Mouse (Mus musculus) neural tube, embryonic 13.5 days (tissue): ENCODE measurements around the gene Aifm3. TPM values are rescaled to one million over a fixed set of nuclear protein-coding genes. Genes with fewer than 3 reads are reported as not detected.
"Not testable (repeated sequence)": the region's sequence is repeated elsewhere in the genome, so short reads cannot be mapped to it uniquely, and the experiment has no call there.

Source experiments
- ATAC-seq: fragments of 200-750 bp; cut with Nextera tagmentation; 2 replicates; pipeline ENCODE4 v1.8.0; 2017; ENCODE audit warnings: low read depth, mild to moderate bottlenecking, moderate TSS enrichment, moderate library complexity
- H3K27ac ChIP-seq: fragments of 300-500 bp; sonication (generic); replicated peaks from 2 replicates; pipeline ENCODE4 v1.5.1; 2015; ENCODE audit warnings: moderate library complexity, mild to moderate bottlenecking, inconsistent platforms
- H3K27me3 ChIP-seq: fragments of 300-500 bp; sonication (generic); 2 replicates; pipeline ENCODE4 v1.6.1; 2015; ENCODE audit warnings: mild to moderate bottlenecking, inconsistent platforms
- H3K36me3 ChIP-seq: fragments of 300-500 bp; sonication (generic); 2 replicates; pipeline ENCODE4 v1.6.1; 2015; ENCODE audit warnings: mild to moderate bottlenecking, inconsistent platforms
- H3K4me1 ChIP-seq: fragments of 300-500 bp; sonication (generic); replicated peaks from 2 replicates; pipeline ENCODE4 v1.6.1; 2015; ENCODE audit warnings: inconsistent platforms
- H3K4me2 ChIP-seq: fragments of 300-500 bp; sonication (generic); 2 replicates; pipeline ENCODE4 v1.6.1; 2015; ENCODE audit warnings: inconsistent platforms, mild to moderate bottlenecking, moderate library complexity
- H3K4me3 ChIP-seq: fragments of 300-500 bp; sonication (generic); 2 replicates; pipeline ENCODE4 v1.5.1; 2015; ENCODE audit warnings: mild to moderate bottlenecking, inconsistent platforms
- H3K9ac ChIP-seq: fragments of 300-500 bp; sonication (generic); 2 replicates; pipeline ENCODE4 v1.6.1; 2015; ENCODE audit warnings: moderate library complexity, mild to moderate bottlenecking, inconsistent platforms
- H3K9me3 ChIP-seq: fragments of 300-500 bp; sonication (generic); 2 replicates; pipeline ENCODE4 v1.6.1; 2016; ENCODE audit warnings: inconsistent platforms
- WGBS: fragments of 180-500 bp; shearing (Covaris S2); methylation state at CpG from one replicate; pipeline ENCODE4 v1.1.7; 2015; 5-methylcytosine and 5-hydroxymethylcytosine counted together
- polyA plus RNA-seq: library from polyadenylated mRNA; unstranded; fragments of >200 nt; fragmentation: Nextera tagmentation; extraction: Ambion mirVana; gene quantifications from 2 replicates; pipeline ENCODE4 v1.2.1, GENCODE M21; 2015

The Aifm3 gene
- polyA plus RNA-seq, 1 experiment from 2014 or later, result 2.6 TPM

DNA sequence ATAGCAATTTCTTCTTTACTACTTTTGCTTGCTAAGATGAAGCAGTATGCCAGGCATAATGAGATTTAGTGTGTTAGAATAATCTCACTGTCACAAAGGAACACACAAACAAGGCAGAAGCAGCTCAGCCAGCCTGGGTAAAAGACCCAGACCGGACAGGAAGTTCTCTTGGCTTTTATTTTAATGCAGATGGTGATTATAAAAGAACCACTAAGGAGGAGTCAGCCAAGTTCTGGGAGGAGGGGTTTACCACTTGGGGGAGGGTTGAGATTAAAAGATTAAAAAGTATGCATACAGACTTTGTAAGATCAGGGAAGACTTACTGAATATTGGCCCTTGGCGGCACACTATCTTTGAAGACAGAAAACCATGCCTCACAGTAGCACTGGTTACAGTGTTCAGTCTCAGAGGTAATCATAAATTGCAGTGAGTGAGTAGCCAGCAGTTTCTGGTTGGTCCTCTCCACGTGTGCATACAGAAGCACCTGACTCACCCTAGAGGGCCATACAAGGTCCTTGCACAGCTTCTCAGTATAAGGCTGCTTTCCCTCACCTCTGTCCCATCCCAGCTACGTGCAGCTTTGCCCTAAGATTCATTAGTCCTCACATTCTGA is 11.0 kb upstream of the Aifm3 start:
- Histone ChIP-seq H3K27ac (no peak overlapping the region), H3K9ac (no peak overlapping the region)
- 84% methylated on average over 4 of the region's 4 CpGs for WGBS

DNA sequence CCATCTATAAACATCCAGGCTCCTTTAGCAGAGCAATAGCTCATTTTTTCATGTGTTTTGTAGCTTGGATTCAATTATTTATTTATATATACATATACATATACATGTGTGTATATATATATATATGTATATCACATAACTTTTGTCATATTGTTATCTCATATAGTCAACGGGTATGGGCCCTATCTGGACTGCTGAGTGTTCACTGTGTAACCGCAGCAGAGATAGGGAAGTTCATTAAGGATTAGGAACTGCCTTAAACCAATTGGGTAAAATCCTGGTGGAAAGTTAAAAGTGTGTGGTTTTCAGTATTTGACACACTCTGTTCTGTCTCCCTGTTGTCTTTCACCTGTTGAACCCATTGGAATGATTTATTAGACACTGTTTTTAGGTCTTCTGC is 7.9 kb upstream of the Aifm3 start:
- 92% methylated on average over 2 of the region's 2 CpGs for WGBS
- H3K9me3 ChIP-seq, result no peaks in the 10 kb centered on the region

More for the DNA sequence above, 11.0 kb upstream of the Aifm3 start:
- Histone ChIP-seq H3K4me2 (no peak overlapping the region), H3K36me3 (peaks cover 34% of the 10 kb centered on the region), H3K4me1 (peaks cover 12% of the 10 kb centered on the region; the same call in 1 of the 2 replicates), H3K9me3 (no peaks in the 10 kb centered on the region), H3K4me3 (no peak overlapping the region), H3K27me3 (no peaks in the 10 kb centered on the region)
- no peak for ATAC-seq

DNA sequence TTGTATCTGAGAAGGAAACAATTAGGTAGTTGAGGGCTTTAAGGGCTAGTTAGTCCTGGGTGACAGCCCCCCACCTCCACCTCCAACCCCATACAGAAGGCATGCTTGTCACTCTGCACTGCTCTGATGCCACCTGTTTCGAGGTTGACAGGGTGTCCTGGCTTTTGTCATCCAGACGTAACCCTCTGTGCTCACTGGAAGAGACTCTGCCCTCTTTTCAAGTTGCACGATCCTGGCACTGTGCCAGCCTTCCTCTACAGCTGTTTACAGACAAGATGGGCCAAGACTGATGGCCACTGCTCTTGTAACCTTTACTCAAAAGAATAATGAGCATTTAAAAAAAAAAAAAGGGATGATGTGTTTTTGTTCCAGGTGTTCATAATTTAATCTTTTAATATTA is 2.9 kb upstream of the Aifm3 start:
- H3K27me3 ChIP-seq, result peaks cover 33% of the 10 kb centered on the region
- 44% methylated on average over 3 of the region's 3 CpGs for WGBS
- ATAC-seq, result no peak
- H3K36me3 ChIP-seq, result peaks cover 53% of the 10 kb centered on the region
- no peak overlapping the region for H3K4me2 ChIP-seq
- no peak overlapping the region for H3K9ac ChIP-seq
- no peaks in the 10 kb centered on the region for H3K9me3 ChIP-seq
- no peak overlapping the region for H3K27ac ChIP-seq
- peaks cover 19% of the 10 kb centered on the region for H3K4me1 ChIP-seq
- no peak overlapping the region for H3K4me3 ChIP-seq

More for the DNA sequence above, 7.9 kb upstream of the Aifm3 start:
- Histone ChIP-seq H3K36me3 (peaks cover 52% of the 10 kb centered on the region), H3K27me3 (no peaks in the 10 kb centered on the region), H3K9ac (no peak overlapping the region), H3K27ac (no peak overlapping the region), H3K4me1 (peaks cover 9% of the 10 kb centered on the region), H3K4me2 (no peak overlapping the region), H3K4me3 (no peak overlapping the region)
- ATAC-seq, result no peak

DNA sequence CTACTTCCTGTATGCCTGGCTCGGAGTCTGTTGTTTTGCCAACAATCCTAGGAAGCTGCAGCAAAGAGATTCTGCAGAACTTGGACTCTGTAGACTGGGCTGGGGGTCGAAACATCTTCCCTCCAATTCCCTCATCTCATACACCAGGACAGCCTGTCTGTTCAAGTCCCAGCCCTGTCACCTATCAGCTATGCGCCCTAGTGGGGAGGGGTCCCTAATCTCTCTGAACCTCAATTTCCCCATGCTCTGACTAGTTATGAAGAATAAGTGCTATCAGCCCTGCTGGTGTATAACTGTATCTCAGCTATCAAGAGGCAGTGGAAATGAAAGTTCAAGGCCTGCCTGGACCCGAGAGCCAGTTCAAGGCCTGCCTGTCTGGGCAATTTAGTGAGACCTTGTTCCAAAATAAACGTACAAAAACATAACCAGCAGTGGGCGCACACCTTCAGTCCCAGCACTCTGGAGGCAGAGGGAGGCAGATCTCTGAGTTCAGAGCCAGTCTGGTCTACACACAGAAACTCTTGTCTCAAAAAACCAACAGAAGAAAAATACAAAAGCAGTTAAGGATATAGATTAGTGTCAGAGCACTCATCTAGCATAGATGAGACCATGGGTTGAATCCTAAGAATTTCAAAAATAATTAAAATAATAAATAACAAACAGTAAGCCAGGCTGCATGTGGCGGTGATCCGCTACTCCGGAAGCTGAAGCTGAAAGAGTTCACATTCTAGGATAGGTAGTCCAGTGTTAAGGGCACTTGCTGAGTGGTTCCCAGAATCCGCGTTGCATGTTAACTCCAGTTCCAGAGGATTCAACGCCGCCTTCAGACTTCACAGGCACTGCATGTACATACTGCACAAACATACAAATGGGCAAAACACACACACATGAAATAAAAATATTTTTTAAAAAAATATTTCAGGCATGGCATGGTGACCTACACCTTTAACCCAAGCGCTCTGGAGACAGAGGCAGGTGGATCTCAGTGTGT is 638 bp upstream of the Aifm3 start:
- H3K27ac ChIP-seq, result no peak overlapping the region
- peak overlapping the region; percentile 85 for H3K4me2 ChIP-seq
- H3K9me3 ChIP-seq, result no peaks in the 10 kb centered on the region
- ATAC-seq, result peak; percentile 55; the same call in 1 of the 2 replicates
- H3K4me1 ChIP-seq, result peaks cover 19% of the 10 kb centered on the region
- H3K27me3 ChIP-seq, result peaks cover 40% of the 10 kb centered on the region
- 51% methylated on average over 14 of the region's 14 CpGs for WGBS
- peak overlapping the region; percentile 44 for H3K4me3 ChIP-seq
- H3K9ac ChIP-seq, result peak overlapping the region; percentile 71; the same call in 1 of the 2 replicates
- peaks cover 40% of the 10 kb centered on the region for H3K36me3 ChIP-seq

DNA sequence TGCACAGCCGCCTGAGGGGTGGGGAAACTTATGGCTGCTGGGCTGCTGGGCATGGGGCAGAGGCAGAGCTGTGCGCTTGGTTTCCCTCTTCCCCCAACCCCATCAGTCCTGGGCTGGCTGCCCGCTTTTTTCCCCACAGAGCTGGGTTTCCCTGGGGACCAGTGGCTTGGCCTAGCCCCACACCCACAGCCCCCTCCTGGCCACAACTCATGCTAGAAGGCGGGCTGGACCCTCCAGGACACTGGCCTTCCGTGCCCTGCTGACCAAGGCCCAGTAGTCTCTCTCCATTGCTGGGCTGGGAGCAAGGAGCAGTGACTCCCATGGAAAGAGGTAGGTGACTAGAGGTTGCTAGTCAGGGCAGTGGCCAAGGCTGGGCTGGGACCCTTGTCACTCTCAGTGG is 1.7 kb downstream of the Aifm3 start:
- H3K27ac ChIP-seq, result no peak overlapping the region
- peaks cover 21% of the 10 kb centered on the region for H3K4me1 ChIP-seq
- H3K27me3 ChIP-seq, result peaks cover 40% of the 10 kb centered on the region
- H3K4me3 ChIP-seq, result no peak overlapping the region
- no peak for ATAC-seq
- H3K4me2 ChIP-seq, result no peak overlapping the region
- H3K9ac ChIP-seq, result no peak overlapping the region
- H3K9me3 ChIP-seq, result no peaks in the 10 kb centered on the region
- 89% methylated on average over 5 of the region's 5 CpGs for WGBS
- peaks cover 17% of the 10 kb centered on the region for H3K36me3 ChIP-seq

DNA sequence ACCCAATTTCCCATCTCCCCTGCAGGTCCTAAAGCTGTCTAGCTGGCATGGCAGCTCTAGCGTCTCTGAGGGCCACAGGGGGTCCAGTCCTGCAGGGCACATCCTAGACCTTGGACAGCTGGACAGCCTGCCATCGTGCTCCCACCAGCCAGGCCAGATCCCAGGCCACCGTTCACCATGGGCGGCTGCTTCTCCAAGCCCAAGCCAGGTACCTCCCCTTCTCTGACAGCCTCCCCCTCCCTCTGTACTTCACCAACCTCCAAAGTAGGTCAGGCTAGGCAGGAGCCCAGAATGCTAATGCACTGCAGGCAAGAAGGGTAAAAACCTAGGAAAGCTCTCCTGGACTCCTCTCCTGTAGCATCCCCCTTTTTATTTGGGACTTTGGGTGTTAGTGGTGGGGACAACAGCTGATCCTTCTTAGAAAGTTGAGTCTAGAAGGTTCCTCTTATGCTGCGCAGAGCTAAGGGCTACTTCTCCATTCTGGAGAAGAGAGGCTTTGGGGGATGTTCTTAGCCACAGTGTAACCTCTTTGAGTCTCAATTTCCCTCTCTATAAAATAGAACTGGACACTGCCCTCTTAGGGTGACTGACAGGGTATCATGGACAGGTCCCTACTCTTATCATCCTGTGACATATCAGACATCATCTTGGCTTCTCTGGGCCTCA is 2.6 kb downstream of the Aifm3 start:
- peaks cover 25% of the 10 kb centered on the region for H3K4me1 ChIP-seq
- WGBS, result 64% methylated on average over 5 of the region's 5 CpGs
- no peak overlapping the region for H3K4me3 ChIP-seq
- no peak for ATAC-seq
- no peak overlapping the region for H3K9ac ChIP-seq
- peaks cover 40% of the 10 kb centered on the region for H3K27me3 ChIP-seq
- no peak overlapping the region for H3K27ac ChIP-seq
- H3K9me3 ChIP-seq, result no peaks in the 10 kb centered on the region
- peaks cover 10% of the 10 kb centered on the region for H3K36me3 ChIP-seq
- H3K4me2 ChIP-seq, result no peak overlapping the region

DNA sequence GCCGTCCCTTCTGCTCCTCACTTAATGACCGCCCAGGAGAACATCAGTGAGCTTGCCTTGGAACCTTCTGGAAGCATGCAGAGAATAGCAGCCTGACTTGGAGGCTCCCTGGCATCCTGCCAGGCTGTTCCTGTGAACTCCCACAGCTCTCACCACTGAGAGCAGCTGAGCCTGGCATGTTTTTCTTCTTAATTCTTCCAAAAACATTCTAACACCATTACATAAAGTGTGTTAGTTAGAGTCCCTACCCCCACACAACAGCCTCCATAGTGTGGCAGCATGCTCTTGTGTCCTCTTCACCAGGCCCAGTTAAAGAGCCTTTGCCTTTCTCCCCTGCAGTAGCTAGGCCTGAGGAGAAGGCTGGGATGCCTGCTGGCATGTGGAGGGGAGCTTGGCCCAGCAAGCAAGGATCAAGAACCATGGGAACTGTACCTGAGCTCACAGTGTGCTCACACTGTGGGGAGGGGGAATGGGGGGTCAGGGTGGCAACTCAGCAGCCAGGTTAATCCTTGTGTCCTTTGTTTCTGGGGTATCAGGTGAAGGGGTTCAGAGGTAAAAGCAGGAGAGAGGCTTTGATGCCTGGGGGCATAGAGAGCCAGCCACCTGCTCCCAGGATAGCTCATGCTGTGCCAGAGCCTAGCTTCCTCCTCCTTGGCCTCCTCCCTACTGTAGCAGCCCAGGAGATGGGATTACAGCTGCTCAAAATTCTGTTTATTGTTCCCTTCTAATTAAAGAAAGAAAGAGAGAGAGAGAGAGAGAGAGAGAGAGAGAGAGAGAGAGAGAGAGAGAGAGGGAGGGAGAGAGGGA is 7.3 kb downstream of the Aifm3 start:
- peak overlapping the region; percentile 49 for H3K27ac ChIP-seq
- no peak for ATAC-seq
- WGBS, result 49% methylated on average over 2 of the region's 2 CpGs

DNA sequence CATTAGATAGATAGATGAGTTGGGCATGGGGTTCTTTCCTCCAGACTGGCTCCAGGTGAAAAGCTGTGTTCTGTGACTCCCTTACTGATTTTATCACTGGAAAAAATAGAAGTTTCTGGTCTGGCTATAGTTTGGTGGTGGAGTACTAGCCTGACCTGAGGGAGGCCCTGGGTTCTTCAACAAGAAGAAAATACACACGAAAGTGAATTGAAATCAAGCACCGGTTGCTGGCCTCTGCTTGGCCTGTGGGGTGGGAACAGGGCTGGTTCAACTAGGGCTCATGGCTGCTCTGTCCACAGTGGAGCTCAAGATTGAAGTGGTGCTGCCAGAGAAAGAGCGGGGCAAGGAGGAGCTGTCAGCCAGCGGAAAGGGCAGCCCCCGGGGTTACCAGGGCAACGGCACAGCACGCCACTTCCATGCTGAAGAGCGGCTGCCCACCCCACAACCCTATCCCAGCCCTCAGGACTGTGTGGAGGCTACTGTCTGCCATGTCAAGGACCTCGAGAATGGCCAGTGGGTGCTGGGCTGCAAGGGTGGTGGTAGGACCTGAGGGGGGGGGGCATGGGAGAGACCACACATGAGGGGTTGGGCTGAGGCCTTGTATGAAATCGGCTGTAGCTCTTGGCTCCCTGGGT is 10.0 kb downstream of the Aifm3 start:
- peak; percentile 69 for ATAC-seq
- H3K27me3 ChIP-seq, result no peaks in the 10 kb centered on the region
- H3K9me3 ChIP-seq, result no peaks in the 10 kb centered on the region
- no peak overlapping the region for H3K4me3 ChIP-seq
- no peak overlapping the region for H3K4me2 ChIP-seq
- 22% methylated on average over 10 of the region's 10 CpGs for WGBS
- no peaks in the 10 kb centered on the region for H3K36me3 ChIP-seq
- H3K4me1 ChIP-seq, result peaks cover 25% of the 10 kb centered on the region
- no peak overlapping the region for H3K9ac ChIP-seq
- no peak overlapping the region for H3K27ac ChIP-seq

More for the DNA sequence above, 7.3 kb downstream of the Aifm3 start:
- H3K36me3 ChIP-seq, result no peaks in the 10 kb centered on the region
- no peak overlapping the region for H3K4me3 ChIP-seq
- H3K9me3 ChIP-seq, result no peaks in the 10 kb centered on the region
- H3K4me1 ChIP-seq, result peaks cover 25% of the 10 kb centered on the region
- H3K9ac ChIP-seq, result no peak overlapping the region
- H3K4me2 ChIP-seq, result no peak overlapping the region
- H3K27me3 ChIP-seq, result peaks cover 5% of the 10 kb centered on the region; the same call in 1 of the 2 replicates

DNA sequence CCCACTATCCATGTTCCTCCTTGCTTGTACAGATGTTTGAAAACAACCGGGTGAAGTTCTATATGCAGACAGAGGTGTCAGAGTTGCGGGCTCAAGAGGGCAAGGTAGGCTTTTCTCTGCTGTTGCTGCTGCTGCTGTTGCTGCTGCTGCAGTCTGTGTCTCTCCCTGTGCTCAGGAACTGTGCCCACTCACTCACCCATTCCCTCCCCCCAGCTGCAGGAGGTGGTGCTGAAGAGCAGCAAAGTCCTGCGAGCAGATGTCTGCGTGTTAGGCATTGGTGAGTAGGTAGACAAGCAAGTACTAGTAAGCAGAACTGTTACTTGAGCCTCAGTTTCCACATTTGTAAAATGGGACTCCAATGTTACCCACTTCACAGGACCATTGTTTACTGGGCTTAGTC is 13.3 kb downstream of the Aifm3 start:
- H3K4me2 ChIP-seq, result no peak overlapping the region
- H3K4me1 ChIP-seq, result peaks cover 10% of the 10 kb centered on the region
- WGBS, result 79% methylated on average over 4 of the region's 4 CpGs
- no peaks in the 10 kb centered on the region for H3K9me3 ChIP-seq
- H3K4me3 ChIP-seq, result no peak overlapping the region
- no peaks in the 10 kb centered on the region for H3K36me3 ChIP-seq
- no peak overlapping the region for H3K9ac ChIP-seq
- no peaks in the 10 kb centered on the region for H3K27me3 ChIP-seq
- H3K27ac ChIP-seq, result no peak overlapping the region
- ATAC-seq, result no peak

DNA sequence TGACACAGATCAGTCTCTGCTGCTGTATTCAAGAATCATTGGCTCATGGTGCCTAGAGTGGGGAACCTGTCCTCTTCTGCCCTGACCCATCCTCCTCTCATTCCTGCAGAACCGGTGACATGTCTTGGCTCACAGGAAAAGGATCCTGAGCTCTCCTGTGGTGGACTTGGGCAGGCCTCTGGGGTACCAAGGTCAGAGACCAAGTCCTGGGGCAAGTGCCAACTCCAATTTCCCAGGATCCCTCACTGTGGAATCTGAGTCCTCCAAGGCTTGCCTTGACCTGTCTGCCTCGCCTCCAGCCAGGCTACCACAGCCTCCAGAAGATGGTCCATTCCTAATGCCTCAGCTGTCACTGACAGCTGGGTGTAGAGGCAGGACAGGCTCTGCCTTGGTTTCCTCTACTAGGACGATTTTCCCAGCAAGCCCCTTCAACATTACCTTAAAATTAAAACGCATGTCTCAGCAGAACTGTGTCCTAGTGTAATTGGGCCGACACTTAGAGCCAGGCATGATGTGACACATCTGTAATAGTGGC is 17.7 kb downstream of the Aifm3 start:
- Histone ChIP-seq H3K27me3 (no peaks in the 10 kb centered on the region), H3K4me1 (peaks cover 19% of the 10 kb centered on the region), H3K4me2 (no peak overlapping the region), H3K27ac (no peak overlapping the region), H3K9ac (0 out of 2 replicates have a peak overlapping the region, but pooled peaks have one; percentile 17), H3K9me3 (no peaks in the 10 kb centered on the region), H3K36me3 (peaks cover 9% of the 10 kb centered on the region), H3K4me3 (no peak overlapping the region)
- WGBS, result 84% methylated on average over 5 of the region's 5 CpGs
- ATAC-seq, result no peak

DNA sequence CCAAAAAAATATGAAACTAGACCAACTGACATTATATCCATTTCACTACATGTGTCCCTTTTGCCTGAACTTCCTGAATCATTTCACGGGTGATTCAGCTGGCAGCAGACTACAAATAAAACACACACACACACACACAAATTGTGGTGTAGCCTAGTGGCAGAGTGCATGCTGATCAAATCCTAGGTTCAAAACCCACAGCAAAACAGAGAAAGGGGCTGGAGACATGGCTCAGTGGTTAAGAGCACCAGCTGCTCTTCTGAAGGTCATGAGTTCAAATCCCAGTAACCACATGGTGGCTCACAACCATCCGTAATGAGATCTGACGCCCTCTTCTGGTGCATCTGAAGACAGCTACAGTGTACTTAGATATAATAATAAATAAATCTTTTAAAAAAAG is 18.6 kb downstream of the Aifm3 start:
- H3K36me3 ChIP-seq, result peaks cover 18% of the 10 kb centered on the region
- H3K4me1 ChIP-seq, result peaks cover 19% of the 10 kb centered on the region
- H3K9me3 ChIP-seq, H3K27me3 ChIP-seq: not testable (repeated sequence)
- H3K9ac ChIP-seq, result peak overlapping the region; percentile 88
- peak overlapping the region; percentile 90 for H3K27ac ChIP-seq
- peak; percentile 4; the same call in 1 of the 2 replicates for ATAC-seq
- peak overlapping the region; percentile 86 for H3K4me2 ChIP-seq
- peak overlapping the region; percentile 87 for H3K4me3 ChIP-seq
- WGBS, result 30% methylated on average over 3 of the region's 3 CpGs
